Mouse (Mus musculus) brain, adult 2 months (tissue): ENCODE measurements around the gene Srgap1.

Experiments
- DNase-seq: peaks from one replicate; pipeline ENCODE4 v3.0.0; 2011; ENCODE audit warnings: low read depth, low spot score

Gene Srgap1

GRCm38 (mm10) chr10:121764469-121765173, 282.5 kb downstream of the Srgap1 start:
- no peak for DNase-seq

- DNase-seq, result peak; percentile 36
These were observed 283.9 kb downstream of the Srgap1 start for GRCm38 (mm10) chr10:121763191-121763590.

GRCm38 (mm10) chr10:121762141-121762540, 285.0 kb downstream of the Srgap1 start:
- no peak for DNase-seq

- peak; percentile 20 for DNase-seq
These were observed 288.0 kb downstream of the Srgap1 start for GRCm38 (mm10) chr10:121759095-121759494.

GRCm38 (mm10) chr10:121756677-121757076, 290.4 kb downstream of the Srgap1 start:
- DNase-seq, result peak; percentile 46

GRCm38 (mm10) chr10:121755822-121756221, 291.3 kb downstream of the Srgap1 start:
- DNase-seq, result no peak

GRCm38 (mm10) chr10:121754237-121754636, 292.9 kb downstream of the Srgap1 start:
- no peak for DNase-seq

- DNase-seq, result peak; percentile 89
These were observed 296.9 kb downstream of the Srgap1 start for GRCm38 (mm10) chr10:121750175-121750574.

- DNase-seq, result no peak
These were observed 304.8 kb downstream of the Srgap1 start for GRCm38 (mm10) chr10:121742336-121742735.

- DNase-seq, result peak; percentile 91
These were observed 307.3 kb downstream of the Srgap1 start, which contains the start of gene BC048403 for GRCm38 (mm10) chr10:121739548-121740505. Gene BC048403, plus strand, starts transcription at chr10:121739937.

- no peak for DNase-seq
These were observed 309.9 kb downstream of the Srgap1 start for GRCm38 (mm10) chr10:121737256-121737655.

- peak; percentile 16 for DNase-seq
These were observed 314.6 kb downstream of the Srgap1 start for GRCm38 (mm10) chr10:121732542-121732941.

- no peak for DNase-seq
These were observed 315.9 kb downstream of the Srgap1 start for GRCm38 (mm10) chr10:121731048-121731725.
